Mouse (Mus musculus) left cerebral cortex, adult 18-20 months (tissue): ENCODE measurements around the gene Wdr17. TPM values are rescaled to one million over a fixed set of nuclear protein-coding genes. Genes with fewer than 3 reads are reported as not detected.
"Not testable (repeated sequence)": the region's sequence is repeated elsewhere in the genome, so short reads cannot be mapped to it uniquely, and the experiment has no call there.

ENCODE experiments used
- DNase-seq, 2 experiments: peaks; one replicate each; pipeline ENCODE4 v3.0.0; 2021 to 2022; ENCODE audit warnings: low spot score in 2 of 2, mixed read lengths in 1 of 2
- total RNA-seq, 2 experiments: library from RNA; stranded (reverse); gene quantifications; 2 replicates each; pipeline ENCODE4 v1.2.3; 2021

Wdr17 gene
- total RNA-seq, 2 experiments from 2014 or later: 37.3 to 39.4 TPM

DNA sequence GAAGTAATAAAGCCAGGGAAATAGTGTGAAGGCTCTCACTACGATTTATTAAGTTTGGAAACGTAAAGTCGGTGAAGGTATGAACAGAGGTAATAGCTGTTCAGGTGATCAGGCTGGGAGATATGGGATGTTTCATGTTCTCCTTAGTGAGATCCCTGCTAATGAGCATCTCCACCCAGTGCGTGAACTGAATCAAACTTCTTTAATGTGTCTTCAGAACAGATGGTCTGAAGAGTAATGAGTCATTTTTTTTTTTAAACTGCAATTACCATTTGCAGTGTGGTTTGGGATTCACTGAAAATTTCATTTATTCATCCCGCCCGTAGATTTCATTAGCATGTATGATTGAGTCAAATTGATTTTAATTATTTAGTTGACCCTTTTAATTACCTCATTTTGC is 80.8 kb downstream of the Wdr17 start:
- DNase-seq: no peak

DNA sequence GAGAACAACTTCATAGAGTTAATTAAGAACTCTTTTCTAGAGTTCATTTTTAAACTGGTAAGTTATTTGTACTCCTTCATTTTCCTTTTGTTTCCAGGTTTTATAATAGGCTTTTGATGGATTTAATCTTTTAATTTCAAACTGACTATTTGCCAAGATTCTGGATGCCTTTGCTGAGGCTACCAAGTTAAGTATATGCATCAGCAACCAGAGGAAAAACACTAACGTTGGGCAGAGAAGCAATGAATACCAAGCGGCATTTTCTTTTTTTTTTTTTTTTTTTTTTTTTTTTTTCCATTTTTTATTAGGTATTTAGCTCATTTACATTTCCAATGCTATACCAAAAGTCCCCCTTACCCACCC is 94.3 kb downstream of the Wdr17 start:
- no peak for DNase-seq

DNA sequence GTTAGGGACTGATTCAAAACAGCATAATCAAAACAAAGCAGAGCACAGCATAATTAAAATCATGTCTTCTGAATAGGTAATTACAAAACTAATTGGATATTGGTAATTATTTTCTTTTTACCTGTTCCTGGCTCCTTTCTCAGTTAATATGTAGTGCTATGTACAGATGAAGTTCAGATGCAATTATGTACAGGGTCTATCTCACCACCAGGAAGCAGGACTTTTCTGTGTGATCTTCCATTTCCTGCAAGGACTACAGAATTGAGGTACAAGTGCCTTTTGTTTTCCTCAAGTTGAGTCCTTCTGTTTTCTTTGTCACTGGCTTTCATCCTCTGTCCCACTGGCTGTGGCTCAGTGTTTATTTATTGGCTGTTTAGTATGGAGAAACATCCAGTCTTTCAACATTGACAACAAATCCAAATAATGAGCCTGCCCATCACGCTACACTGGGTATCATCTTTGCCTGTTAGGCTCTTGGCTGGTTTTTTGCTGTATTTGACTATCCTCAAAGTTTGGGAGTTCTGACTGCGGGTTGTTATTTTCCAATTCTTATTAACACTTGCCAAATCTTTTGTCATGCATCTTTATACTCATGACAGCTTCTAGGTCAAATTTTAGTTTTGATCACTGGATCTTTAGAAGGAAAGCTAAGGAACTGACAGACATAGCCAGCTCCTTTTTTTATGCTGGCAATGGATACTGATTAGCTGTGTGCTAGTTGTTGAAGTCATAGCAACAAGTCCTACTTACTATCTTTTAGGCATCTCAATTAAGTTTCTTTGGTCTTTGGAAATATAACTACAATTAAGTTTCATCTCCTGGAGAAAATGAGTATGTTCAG is 94.9 kb downstream of the Wdr17 start:
- no peak for DNase-seq

DNA sequence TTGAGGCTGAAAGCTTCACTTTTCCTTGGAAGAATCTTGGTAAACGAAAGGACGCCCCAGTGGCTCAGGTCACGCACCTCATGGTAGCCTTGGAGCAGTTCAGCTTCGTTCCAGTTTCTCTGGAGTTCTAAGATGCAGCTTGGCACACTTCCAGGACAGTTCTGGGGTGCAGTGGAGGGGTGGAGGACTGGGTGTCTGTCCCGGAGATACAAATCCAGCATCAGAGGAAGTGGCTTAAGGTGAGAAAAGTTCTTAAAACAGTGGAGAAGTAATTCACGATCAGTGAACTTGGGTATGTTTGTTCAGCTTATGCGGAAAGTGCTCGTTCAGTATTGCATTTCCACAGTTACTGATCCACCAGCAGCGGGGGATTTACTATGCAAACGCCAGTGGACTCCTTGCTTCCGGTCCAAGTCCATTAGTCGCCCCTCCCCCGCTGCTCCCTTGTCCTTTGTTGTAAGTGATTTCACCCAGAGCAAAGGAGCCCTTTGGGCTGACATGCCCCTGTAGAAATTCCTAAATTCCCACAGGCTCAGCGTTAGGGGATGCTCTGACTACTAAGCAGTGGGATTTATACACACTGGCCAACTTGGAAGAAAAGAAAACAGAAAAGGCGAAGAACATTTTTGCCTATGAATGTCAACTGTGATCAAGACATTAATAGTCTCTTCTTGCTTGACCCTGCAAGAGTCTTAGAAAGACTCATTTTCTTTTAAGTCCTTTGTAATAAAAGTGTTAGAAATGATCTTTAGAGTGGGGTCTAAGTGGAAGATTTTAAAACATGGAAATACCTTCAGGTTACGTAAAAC is 106.6 kb downstream of the Wdr17 start:
- DNase-seq: peak; percentile 31 to 36

DNA sequence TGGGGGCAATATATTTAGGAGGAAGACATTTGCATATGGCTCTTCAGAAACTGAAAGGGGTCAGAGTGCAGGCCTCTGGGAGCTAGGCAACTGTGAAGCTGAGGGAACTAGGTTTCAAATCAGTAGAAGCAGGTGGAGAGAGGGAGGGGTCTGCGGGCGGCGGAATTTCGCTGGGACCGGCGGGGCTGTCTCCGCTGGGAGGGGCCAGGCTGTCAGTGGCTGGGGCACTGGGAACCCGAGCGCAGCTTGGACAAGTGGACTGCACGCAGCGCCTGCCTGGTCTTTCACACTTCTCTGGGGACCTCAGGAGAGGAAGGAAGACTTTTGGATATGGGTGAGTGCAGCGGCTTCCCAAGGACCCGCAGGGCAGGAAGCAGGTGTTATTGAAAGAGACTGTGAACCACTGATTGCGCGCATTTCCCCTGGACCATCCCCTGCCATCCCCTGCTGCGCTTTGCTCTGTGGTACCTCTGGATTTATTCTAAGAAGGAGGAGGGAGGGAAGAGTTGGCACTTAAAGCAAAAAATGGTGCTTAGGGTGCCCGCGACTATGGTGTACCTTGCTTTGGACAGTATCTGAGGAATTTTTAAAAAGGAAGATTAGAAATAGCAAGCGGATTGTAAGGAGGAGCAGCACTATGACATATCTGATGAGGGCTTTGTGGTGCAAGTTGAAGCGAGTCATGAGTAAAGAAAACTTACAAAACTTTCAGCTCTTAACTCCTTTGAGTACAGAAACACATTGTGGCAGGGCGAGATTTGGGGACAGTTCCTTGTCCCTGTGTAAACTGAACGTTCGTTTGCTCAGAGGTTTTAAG is 107.5 kb downstream of the Wdr17 start:
- DNase-seq: peak; percentile 22 to 24

DNA sequence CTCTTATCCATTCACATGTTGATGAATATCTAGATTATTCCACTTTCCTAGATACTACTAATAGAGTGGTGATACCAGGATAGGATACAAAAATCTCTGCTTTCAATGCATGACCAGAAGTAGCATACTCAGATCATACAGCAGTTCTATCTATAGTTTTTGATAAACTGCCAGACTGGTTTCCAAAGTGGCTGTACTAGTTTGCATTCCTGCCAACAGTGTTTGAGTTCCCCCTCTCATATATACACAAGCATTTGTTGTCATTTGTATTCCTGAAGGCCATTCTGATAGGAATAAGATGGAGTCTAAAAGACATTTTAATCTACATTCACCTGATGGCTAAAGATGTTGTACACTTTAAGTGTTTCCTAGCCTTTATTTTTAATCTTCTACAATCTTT is 110.0 kb downstream of the Wdr17 start:
- DNase-seq: no peak

DNA sequence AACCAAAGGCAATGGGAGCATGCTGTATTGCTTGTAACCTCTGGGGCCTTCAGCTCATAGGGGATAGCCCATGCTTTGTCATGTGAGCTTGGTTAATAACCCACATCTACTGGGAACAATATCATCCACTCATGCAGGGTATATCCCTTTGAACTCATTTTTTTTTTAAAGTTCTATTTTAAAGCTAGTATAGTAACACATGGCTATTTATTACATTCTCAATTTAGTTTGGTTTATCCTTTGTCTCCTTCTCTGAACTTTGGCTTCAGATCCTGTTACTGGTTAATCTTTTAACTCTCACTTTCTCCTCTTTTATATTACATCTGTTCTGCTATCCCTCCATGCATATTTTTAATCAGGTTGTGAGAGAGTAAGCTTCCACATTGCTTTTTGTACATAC is 110.7 kb downstream of the Wdr17 start:
- no peak for DNase-seq

DNA sequence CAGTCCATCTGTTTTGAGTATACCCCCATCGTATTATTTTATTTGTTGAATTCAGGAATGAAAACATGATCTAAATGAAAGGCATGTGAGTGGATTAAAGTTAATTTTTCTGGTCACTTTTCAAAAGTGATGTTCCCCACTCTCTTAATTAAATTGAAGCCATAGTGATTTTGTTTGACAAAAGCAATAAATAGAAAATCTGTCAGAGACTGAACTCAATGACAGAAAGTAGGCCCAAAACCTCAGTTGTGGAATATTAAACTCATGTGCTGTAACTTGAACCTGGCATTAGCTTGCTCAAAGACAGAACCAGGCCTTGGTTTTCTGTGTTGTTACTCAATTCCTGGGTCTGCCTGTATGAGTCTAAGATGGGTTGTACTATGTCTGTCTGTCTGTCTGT is 129.3 kb downstream of the Wdr17 start:
- DNase-seq: no peak

DNA sequence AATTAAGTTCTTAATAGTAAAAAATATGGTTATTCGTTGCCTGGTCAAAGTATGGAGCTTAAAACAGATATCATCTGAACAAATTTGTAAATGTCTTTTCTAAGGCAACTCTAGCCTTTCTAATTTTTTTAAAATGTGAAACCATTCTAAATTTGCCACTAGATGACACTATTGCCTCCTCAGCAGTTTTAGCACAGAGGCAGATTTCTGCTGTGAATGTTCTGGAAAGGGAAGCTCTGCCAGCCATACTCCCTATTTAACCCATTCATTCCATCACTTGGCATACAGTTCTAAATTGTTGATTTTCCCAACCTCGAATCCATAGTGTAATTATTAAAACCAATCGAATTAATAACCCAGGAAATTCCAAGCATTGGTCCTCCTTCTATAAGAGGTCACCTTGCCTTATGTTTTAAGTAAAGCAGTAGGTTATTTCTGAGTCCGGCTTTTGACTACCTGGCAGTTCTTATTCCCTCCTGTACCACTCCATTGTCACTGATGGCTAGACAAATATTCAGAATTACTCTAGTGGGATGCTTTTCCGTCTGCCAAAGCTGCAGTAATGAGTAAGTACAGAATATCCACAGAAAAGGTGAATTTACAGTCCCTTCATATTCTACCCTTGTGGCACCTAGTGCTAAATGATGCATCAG is 150.2 kb downstream of the Wdr17 start:
- peak; percentile 12 to 16 for DNase-seq

DNA sequence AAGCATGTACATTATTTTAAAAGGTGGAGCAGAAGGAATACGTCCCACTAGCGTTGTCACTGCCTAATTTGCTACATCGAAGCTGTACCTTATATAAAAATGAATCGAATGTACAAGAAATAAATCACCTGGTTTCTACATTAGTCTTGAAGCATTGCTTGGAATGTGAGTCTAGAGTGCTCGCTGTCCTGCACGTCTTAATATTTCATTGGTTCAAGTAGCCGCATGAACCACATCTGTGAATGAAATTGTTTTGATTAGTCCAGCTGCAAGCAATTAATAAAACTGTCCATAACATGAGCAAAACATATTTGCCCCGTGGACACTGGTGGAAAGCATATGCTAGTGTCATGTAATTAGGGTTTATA is 162.3 kb downstream of the Wdr17 start:
- no peak for DNase-seq

DNA sequence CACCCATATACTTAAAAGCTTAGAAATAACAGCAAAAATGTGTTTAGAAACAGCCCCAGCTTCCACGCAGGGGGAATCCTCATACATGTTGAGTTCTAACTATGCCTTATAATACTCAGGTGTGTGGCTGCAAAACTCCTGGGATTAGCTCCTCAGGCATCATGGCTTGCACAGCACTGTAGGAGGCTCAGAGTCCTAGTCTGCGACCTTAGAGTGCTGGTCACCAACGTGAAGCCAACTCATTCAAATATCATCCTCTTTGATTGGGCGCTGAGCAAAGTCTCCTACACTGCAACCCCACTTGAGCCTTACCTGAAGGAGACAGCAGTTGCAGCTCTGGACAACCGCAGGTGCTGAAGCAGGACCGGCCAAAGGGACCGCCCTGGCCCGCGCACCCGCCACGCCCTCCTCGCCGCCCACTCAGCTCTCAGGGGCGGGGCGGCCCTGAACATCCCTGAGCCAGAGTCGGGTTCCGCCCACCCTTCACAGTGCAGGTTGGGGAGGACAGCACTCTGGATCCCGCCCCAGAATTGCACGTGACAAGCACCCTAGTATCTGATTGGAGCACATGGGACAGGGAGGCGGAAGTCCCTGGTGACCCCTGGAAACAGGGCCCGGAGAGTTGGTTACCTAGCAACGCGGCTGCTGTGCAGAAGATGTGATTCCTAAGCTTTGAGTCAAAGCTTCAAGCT is 162.9 kb downstream of the Wdr17 start:
- DNase-seq: peak; percentile 93 to 96

DNA sequence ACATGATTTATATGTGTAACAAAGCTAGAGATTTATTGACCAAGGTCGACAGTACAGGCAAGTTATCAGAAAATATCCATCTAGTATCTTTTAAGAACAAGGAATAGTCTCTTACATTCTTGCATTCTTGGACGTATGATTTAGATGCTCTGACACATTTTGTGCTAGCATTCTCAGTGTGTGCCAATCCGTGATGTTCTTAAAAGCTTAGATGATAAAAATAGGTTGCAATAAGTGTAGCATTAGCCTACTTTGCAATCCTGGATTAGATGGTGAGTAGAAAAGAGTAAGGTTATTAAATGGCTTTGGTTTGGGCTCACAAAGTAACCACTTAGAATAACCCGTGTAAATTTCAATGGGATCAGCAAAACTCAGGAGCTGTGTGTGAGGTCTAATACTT is 168.5 kb downstream of the Wdr17 start:
- no peak for DNase-seq

DNA sequence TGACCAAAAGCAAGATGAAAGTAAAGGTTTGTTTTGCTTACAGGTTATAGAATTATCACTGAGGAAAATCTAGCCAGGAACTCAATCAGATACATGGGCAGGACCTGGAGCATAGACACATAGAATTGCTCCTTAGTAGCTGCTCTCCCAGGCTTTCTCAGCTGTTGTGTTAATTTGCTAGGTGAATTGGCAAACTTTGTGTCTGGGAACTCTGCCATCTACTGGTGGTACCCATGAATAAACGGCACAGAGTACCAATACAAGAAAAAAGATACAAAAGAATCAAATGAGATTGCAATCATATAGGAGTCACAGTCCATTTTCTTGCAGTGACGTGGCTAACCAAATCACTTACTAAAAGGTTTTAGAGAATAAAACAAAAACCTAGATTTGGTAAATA is 181.2 kb downstream of the Wdr17 start:
- DNase-seq: no peak

DNA sequence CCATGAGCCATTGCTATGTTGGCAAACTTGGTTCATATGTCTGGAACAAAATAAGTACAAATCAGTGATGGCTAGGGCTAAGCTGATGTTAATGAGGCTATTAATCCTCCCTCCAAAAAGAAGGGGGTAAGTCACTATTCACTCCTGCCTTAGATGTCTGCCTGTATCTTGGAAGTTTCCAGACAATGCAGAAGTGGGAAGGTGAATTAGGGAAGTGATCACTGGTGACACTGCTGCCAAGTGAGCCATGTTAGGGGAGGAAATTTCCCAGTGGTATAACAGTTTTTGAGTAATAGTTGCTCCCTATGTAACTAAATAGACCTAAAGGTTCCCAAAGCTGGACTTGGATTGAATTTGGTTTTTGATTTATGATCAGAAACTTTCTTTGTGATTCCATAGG is 215.2 kb downstream of the Wdr17 start:
- no peak for DNase-seq

DNA sequence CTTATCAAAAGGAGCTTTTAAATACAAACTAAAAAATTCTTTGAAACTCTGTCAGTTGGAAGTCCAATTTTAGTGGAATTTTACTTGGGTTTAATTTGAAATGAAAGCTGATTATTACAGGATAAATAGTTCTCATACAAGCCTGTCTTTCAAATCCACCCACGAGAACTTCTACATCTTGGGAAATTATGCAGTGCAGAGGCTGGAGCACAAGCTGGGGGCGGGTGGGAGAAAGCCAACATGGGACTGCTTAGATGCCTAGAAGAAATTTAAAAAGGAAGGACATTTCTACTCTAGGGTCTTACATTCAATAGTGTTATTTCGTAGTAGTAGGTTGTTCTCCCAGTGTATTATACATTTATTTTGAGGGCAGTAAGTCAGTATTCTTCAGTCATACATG is 219.2 kb downstream of the Wdr17 start:
- DNase-seq: peak; percentile 51 to 76

DNA sequence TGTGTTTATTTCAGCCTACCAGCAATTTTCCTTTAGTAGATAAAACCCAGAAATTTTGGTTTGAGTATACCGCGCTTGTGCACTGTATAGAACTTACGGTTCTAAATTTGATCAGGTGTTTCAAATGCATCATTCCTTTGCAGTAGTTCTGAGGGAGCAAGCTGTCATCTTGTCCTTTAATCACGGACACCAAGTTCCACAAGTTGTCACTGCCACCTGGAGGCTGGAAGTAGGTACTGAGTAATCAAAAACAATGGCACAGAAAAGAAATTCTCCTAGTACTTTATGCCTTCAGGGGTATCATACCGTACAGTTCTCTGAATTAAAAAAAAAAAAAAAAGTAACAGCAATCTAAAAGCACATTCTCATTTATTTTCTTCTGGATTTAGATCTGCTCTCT is 226.3 kb downstream of the Wdr17 start:
- DNase-seq: peak; percentile 60 to 68

DNA sequence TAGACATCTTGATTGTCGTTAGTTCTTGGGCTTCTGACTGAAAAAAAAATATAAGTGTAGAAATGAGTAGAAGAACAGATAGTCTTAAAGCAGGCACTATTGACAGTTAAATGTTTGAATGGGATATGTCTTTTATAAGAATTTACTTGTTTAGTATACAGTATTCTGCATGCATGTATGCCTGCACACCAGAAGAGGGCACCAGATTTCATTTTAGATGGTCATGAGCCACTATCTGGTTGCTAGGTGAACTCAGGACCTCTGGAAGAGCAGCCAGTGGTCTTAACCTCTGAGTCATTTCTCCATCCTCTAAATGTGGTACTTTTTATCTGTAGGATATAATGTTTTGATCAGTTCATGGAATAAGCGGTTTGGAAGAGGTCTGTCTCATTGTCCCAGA is 227.3 kb downstream of the Wdr17 start:
- DNase-seq: no peak

DNA sequence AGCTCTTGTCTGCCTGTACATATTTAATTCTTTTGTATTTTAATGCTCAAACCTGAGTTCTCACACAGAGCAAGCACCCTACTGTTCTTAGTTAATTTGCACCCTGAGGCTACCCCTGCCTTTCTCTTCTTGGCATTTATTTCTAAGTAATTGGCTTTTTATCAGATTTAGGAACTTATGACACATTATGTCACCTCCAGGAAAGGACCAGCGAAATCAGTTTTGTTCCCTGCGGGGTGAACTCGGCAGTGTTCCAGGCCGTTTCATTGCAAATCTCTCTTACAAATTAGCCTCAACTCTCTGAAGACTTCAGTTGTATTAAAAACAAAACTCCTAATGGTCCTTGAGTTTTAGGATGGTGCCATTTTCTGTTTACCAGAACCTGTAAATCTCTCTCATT is 248.3 kb downstream of the Wdr17 start:
- no peak for DNase-seq

DNA sequence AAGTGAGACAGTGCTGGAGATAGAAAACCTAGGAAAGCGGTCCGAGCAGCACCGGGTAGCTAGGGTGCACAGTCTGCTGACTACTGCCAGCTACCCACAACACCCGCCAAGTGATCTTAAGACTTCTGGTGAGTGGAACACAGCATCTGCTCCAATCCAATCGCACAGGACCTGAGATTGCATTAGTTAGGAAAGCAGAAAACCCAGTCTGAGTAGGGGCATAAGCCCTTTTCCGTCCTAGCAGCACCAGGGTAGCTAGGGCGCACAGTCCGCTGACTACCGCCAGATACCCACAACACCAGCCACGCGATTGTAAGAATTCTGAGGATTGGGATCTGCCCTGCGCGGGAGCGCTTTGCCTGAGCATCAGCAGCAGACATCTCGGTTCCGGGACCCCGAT is 270.3 kb downstream of the Wdr17 start:
- not testable (repeated sequence) for DNase-seq

DNA sequence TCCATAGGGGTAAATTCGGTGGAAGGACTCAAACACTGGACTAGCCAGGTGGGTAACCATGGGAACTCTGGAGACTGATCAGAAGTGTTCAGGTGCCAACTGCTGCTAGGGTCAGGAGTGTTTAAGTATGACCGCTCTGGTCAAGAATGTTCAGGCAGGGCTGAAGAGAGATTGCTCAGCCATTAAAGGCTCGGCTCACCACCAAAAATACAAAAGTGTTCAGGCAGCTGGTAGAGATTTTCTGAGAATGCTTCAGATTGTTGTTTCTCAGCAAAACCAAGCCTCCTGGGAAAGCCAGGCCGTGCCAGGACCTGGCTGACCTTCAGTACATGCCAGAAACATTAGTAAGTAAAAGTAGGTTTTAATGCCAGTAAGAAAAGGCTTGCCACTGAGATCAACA is 276.7 kb downstream of the Wdr17 start:
- no peak for DNase-seq

DNA sequence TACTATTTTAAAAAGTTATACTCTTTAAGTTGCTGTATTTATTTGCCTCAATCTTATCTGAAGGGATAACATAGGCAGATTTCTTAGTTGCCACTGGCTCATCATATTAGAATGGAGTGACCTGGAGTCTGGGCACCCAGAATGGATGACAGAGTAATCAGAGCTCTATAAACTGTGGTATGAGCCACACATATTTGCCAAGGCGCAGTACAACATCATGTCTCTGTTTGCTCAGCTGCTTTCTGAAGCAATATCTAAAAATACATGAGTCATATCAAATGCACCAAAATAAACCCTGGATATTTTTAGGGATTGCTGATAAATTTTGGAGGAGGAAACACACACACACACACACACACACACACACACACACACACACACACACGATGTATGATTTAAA is 277.6 kb downstream of the Wdr17 start:
- no peak for DNase-seq
